Mouse (Mus musculus): ENCODE results near the gene Kif5c.

The Kif5c gene

GRCm38 (mm10) chr2:49647591-49647990 is 28.5 kb downstream of the Kif5c start:
- DNase-seq (ENCODE audit: low read depth, low spot score): no peak
- Histone ChIP-seq H3K27me3 (ENCODE audit: control insufficient read depth, insufficient read depth, low read length, poor library complexity, severe bottlenecking) (no peaks in the 10 kb centered on the region), H3K36me3 (ENCODE audit: control insufficient read depth, insufficient read depth, low read length, poor library complexity, severe bottlenecking) (no peaks in the 10 kb centered on the region)

- H3K27me3 ChIP-seq (ENCODE audit: control insufficient read depth, insufficient read depth, low read length, poor library complexity, severe bottlenecking): no peaks in the 10 kb centered on the region
- no peak for DNase-seq (ENCODE audit: low read depth, low spot score)
- H3K36me3 ChIP-seq (ENCODE audit: control insufficient read depth, insufficient read depth, low read length, poor library complexity, severe bottlenecking): no peaks in the 10 kb centered on the region
These were observed 29.2 kb downstream of the Kif5c start for GRCm38 (mm10) chr2:49648344-49648743.

- Histone ChIP-seq H3K27me3 (ENCODE audit: control insufficient read depth, insufficient read depth, low read length, poor library complexity, severe bottlenecking) (no peaks in the 10 kb centered on the region), H3K36me3 (ENCODE audit: control insufficient read depth, insufficient read depth, low read length, poor library complexity, severe bottlenecking) (no peaks in the 10 kb centered on the region)
- no peak for DNase-seq (ENCODE audit: low read depth, low spot score)
These were observed 29.7 kb downstream of the Kif5c start for GRCm38 (mm10) chr2:49648806-49649205.

GRCm38 (mm10) chr2:49649211-49649610 is 30.1 kb downstream of the Kif5c start:
- DNase-seq (ENCODE audit: low read depth, low spot score): no peak
- Histone ChIP-seq H3K27me3 (ENCODE audit: control insufficient read depth, insufficient read depth, low read length, poor library complexity, severe bottlenecking) (no peaks in the 10 kb centered on the region), H3K36me3 (ENCODE audit: control insufficient read depth, insufficient read depth, low read length, poor library complexity, severe bottlenecking) (no peaks in the 10 kb centered on the region)

GRCm38 (mm10) chr2:49651737-49652136 is 32.6 kb downstream of the Kif5c start:
- Histone ChIP-seq H3K27me3 (ENCODE audit: control insufficient read depth, insufficient read depth, low read length, poor library complexity, severe bottlenecking) (no peaks in the 10 kb centered on the region), H3K36me3 (ENCODE audit: control insufficient read depth, insufficient read depth, low read length, poor library complexity, severe bottlenecking) (no peaks in the 10 kb centered on the region)
- no peak for DNase-seq (ENCODE audit: low read depth, low spot score)

GRCm38 (mm10) chr2:49654606-49655005 is 35.5 kb downstream of the Kif5c start:
- no peak for DNase-seq (ENCODE audit: low read depth, low spot score)
- Histone ChIP-seq H3K27me3 (ENCODE audit: control insufficient read depth, insufficient read depth, low read length, poor library complexity, severe bottlenecking) (no peaks in the 10 kb centered on the region), H3K36me3 (ENCODE audit: control insufficient read depth, insufficient read depth, low read length, poor library complexity, severe bottlenecking) (no peaks in the 10 kb centered on the region)

GRCm38 (mm10) chr2:49655195-49655873 is 36.2 kb downstream of the Kif5c start:
- DNase-seq (ENCODE audit: low read depth, low spot score): no peak
- Histone ChIP-seq H3K27me3 (ENCODE audit: control insufficient read depth, insufficient read depth, low read length, poor library complexity, severe bottlenecking) (no peaks in the 10 kb centered on the region), H3K36me3 (ENCODE audit: control insufficient read depth, insufficient read depth, low read length, poor library complexity, severe bottlenecking) (no peaks in the 10 kb centered on the region)

- Histone ChIP-seq H3K27me3 (ENCODE audit: control insufficient read depth, insufficient read depth, low read length, poor library complexity, severe bottlenecking) (no peaks in the 10 kb centered on the region), H3K36me3 (ENCODE audit: control insufficient read depth, insufficient read depth, low read length, poor library complexity, severe bottlenecking) (no peaks in the 10 kb centered on the region)
- no peak for DNase-seq (ENCODE audit: low read depth, low spot score)
These were observed 36.7 kb downstream of the Kif5c start for GRCm38 (mm10) chr2:49655874-49656195.

- H3K36me3 ChIP-seq (ENCODE audit: control insufficient read depth, insufficient read depth, low read length, poor library complexity, severe bottlenecking): no peaks in the 10 kb centered on the region
- DNase-seq (ENCODE audit: low read depth, low spot score): no peak
- H3K27me3 ChIP-seq (ENCODE audit: control insufficient read depth, insufficient read depth, low read length, poor library complexity, severe bottlenecking): no peaks in the 10 kb centered on the region
These were observed 37.9 kb downstream of the Kif5c start for GRCm38 (mm10) chr2:49656988-49657387.

- H3K36me3 ChIP-seq (ENCODE audit: control insufficient read depth, insufficient read depth, low read length, poor library complexity, severe bottlenecking): no peaks in the 10 kb centered on the region
- DNase-seq (ENCODE audit: low read depth, low spot score): no peak
- H3K27me3 ChIP-seq (ENCODE audit: control insufficient read depth, insufficient read depth, low read length, poor library complexity, severe bottlenecking): no peaks in the 10 kb centered on the region
These were observed 38.6 kb downstream of the Kif5c start for GRCm38 (mm10) chr2:49657666-49658065.

- Histone ChIP-seq H3K36me3 (ENCODE audit: control insufficient read depth, insufficient read depth, low read length, poor library complexity, severe bottlenecking) (no peaks in the 10 kb centered on the region), H3K27me3 (ENCODE audit: control insufficient read depth, insufficient read depth, low read length, poor library complexity, severe bottlenecking) (no peaks in the 10 kb centered on the region)
- no peak for DNase-seq (ENCODE audit: low read depth, low spot score)
These were observed 39.9 kb downstream of the Kif5c start for GRCm38 (mm10) chr2:49658988-49659387.

GRCm38 (mm10) chr2:49659964-49660363 is 40.9 kb downstream of the Kif5c start:
- no peak for DNase-seq (ENCODE audit: low read depth, low spot score)
- H3K27me3 ChIP-seq (ENCODE audit: control insufficient read depth, insufficient read depth, low read length, poor library complexity, severe bottlenecking): no peaks in the 10 kb centered on the region
- no peaks in the 10 kb centered on the region for H3K36me3 ChIP-seq (ENCODE audit: control insufficient read depth, insufficient read depth, low read length, poor library complexity, severe bottlenecking)

GRCm38 (mm10) chr2:49660375-49660923 is 41.4 kb downstream of the Kif5c start:
- Histone ChIP-seq H3K36me3 (ENCODE audit: control insufficient read depth, insufficient read depth, low read length, poor library complexity, severe bottlenecking) (no peaks in the 10 kb centered on the region), H3K27me3 (ENCODE audit: control insufficient read depth, insufficient read depth, low read length, poor library complexity, severe bottlenecking) (no peaks in the 10 kb centered on the region)
- no peak for DNase-seq (ENCODE audit: low read depth, low spot score)

- no peak for DNase-seq (ENCODE audit: low read depth, low spot score)
- H3K36me3 ChIP-seq (ENCODE audit: control insufficient read depth, insufficient read depth, low read length, poor library complexity, severe bottlenecking): no peaks in the 10 kb centered on the region
- H3K27me3 ChIP-seq (ENCODE audit: control insufficient read depth, insufficient read depth, low read length, poor library complexity, severe bottlenecking): no peaks in the 10 kb centered on the region
These were observed 42.2 kb downstream of the Kif5c start for GRCm38 (mm10) chr2:49661348-49661747.

GRCm38 (mm10) chr2:49661872-49662271 is 42.8 kb downstream of the Kif5c start:
- no peaks in the 10 kb centered on the region for H3K27me3 ChIP-seq (ENCODE audit: control insufficient read depth, insufficient read depth, low read length, poor library complexity, severe bottlenecking)
- H3K36me3 ChIP-seq (ENCODE audit: control insufficient read depth, insufficient read depth, low read length, poor library complexity, severe bottlenecking): no peaks in the 10 kb centered on the region
- no peak for DNase-seq (ENCODE audit: low read depth, low spot score)
